Mouse (Mus musculus) midbrain, embryonic 16.5 days (tissue): ENCODE results near the gene Slc4a10. TPM values are rescaled to one million over a fixed set of nuclear protein-coding genes. Genes with fewer than 3 reads are reported as not detected.
"Not testable (repeated sequence)": the region's sequence is repeated elsewhere in the genome, so short reads cannot be mapped to it uniquely, and the experiment has no call there.

Experiments used
- ATAC-seq: fragments of 200-750 bp; cut with Nextera tagmentation; 2 replicates; pipeline ENCODE4 v1.8.0; 2017; ENCODE audit warnings: moderate TSS enrichment
- H3K27ac ChIP-seq: fragments of 300-500 bp; sonication (generic); 2 replicates; pipeline ENCODE4 v1.5.1; 2014; ENCODE audit warnings: mild to moderate bottlenecking, low read length, mixed read lengths
- H3K27me3 ChIP-seq: fragments of 300-500 bp; sonication (generic); 2 replicates; pipeline ENCODE4 v1.6.1; 2014; ENCODE audit warnings: low read depth, low read length, mixed read lengths; ENCODE audit not compliant: control insufficient read depth, insufficient read depth
- H3K36me3 ChIP-seq: fragments of 300-500 bp; sonication (generic); 2 replicates; pipeline ENCODE4 v1.6.1; 2014; ENCODE audit warnings: mild to moderate bottlenecking, low read length, moderate library complexity, mixed read lengths; ENCODE audit not compliant: control insufficient read depth, insufficient read depth
- H3K4me1 ChIP-seq: fragments of 300-500 bp; sonication (generic); 2 replicates; pipeline ENCODE4 v1.6.1; 2014; ENCODE audit warnings: mild to moderate bottlenecking, low read length, mixed read lengths; ENCODE audit not compliant: control insufficient read depth, insufficient read depth
- H3K4me2 ChIP-seq: fragments of 300-500 bp; sonication (generic); 2 replicates; pipeline ENCODE4 v1.6.1; 2014; ENCODE audit warnings: mild to moderate bottlenecking, low read length, mixed read lengths
- H3K4me3 ChIP-seq: fragments of 300-500 bp; sonication (generic); 2 replicates; pipeline ENCODE4 v1.5.1; 2014; ENCODE audit warnings: low read depth, mild to moderate bottlenecking, low read length, moderate library complexity, mixed read lengths
- H3K9ac ChIP-seq: fragments of 300-500 bp; sonication (generic); 2 replicates; pipeline ENCODE4 v1.6.1; 2014; ENCODE audit warnings: low read depth, low read length, mixed read lengths
- H3K9me3 ChIP-seq: fragments of 300-500 bp; sonication (generic); replicated peaks from 2 replicates; pipeline ENCODE4 v1.6.1; 2014; ENCODE audit warnings: mild to moderate bottlenecking, low read length, mixed read lengths; ENCODE audit not compliant: control insufficient read depth, poor library complexity, severe bottlenecking
- WGBS: fragments of 180-500 bp; shearing (Covaris S2); extraction: QIAGEN DNeasy Blood & Tissue Kit; methylation state at CpG from one replicate; pipeline ENCODE4 v1.1.7; 2014; 5-methylcytosine and 5-hydroxymethylcytosine counted together
- polyA plus RNA-seq: library from polyadenylated mRNA; unstranded; fragments of >200 nt; fragmentation: Nextera tagmentation; extraction: Ambion mirVana; gene quantifications from 2 replicates; pipeline ENCODE4 v1.2.1, GENCODE M21; 2015

Slc4a10 gene
- polyA plus RNA-seq = 25.1 and 28.9 TPM in 2 replicates

DNA sequence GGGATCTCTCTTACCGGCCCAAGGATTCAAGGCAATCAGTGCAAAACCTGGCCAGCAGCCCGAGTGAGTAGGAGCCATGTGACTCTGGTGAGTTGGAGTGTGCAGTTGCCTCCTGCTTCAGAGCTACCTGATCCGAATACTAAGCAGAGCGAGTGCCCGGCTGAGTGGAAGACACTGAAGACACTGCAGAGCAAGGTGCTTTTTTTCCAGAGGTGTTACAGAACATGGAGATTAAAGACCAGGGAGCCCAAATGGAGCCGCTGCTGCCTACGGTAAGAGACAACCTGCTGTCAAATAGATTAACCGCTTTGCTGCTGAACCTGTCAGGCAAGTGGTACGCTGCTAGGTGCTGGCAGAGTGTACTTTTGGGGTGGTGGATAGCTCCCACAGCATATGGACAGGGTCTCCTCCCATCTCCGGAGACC lies at the start of gene Slc4a10:
Gene Slc4a10 (plus strand): TSS at position 42 of the 425 bp plus-strand sequence.
- Histone ChIP-seq H3K27me3 (no peaks in the 10 kb centered on the region), H3K4me1 (0 out of 2 replicates have a peak, but pooled peaks cover 2% of the 10 kb centered on the region), H3K36me3 (no peaks in the 10 kb centered on the region), H3K27ac (peak within 1 kb of the TSS; percentile 96), H3K4me2 (peak within 1 kb of the TSS; percentile 62), H3K4me3 (peak within 1 kb of the TSS; percentile 59), H3K9me3 (no peaks in the 10 kb centered on the region), H3K9ac (peak within 1 kb of the TSS; percentile 85)
- peak; percentile 83 for ATAC-seq
- WGBS = 9% methylated on average over 10 of the region's 10 CpGs

- H3K4me3 ChIP-seq, H3K9me3 ChIP-seq, H3K36me3 ChIP-seq, H3K27me3 ChIP-seq, H3K27ac ChIP-seq, ATAC-seq, H3K4me1 ChIP-seq, H3K4me2 ChIP-seq, H3K9ac ChIP-seq: not testable (repeated sequence)
- 92% methylated on average over 6 of the region's 6 CpGs for WGBS
Measured at GRCm38 (mm10) chr2:62001251-62001650, 45.0 kb upstream of the Slc4a10 start.

DNA sequence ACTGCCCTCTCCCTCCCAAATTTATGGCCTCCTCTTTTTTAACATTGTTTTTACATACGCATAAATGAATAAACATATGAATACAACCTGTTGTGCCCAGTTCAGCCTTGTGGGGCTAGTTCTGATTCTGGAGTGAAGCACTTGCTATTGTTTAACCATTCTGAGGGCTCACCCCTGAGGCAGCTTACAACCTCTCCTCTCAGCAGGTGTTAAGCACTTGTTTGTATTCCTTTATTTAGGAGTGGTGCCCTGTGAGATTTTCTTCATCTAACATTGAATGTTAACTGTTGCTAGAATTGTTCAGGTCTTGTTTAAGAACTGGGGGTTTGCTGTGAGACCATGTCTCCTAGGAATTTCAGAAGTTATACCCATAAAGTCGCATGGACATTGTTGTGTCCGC lies 28.1 kb upstream of the Slc4a10 start:
- Histone ChIP-seq H3K27me3 (no peaks in the 10 kb centered on the region), H3K27ac (no peak overlapping the region), H3K4me1 (no peaks in the 10 kb centered on the region), H3K36me3 (no peaks in the 10 kb centered on the region), H3K4me2 (no peak overlapping the region), H3K9me3 (no peaks in the 10 kb centered on the region), H3K4me3 (no peak overlapping the region), H3K9ac (no peak overlapping the region)
- ATAC-seq = no peak
- WGBS = 55% methylated on average over 3 of the region's 3 CpGs

GRCm38 (mm10) chr2:62046861-62047503 lies 720 bp downstream of the Slc4a10 start:
- Histone ChIP-seq H3K36me3 (no peaks in the 10 kb centered on the region), H3K9me3 (no peaks in the 10 kb centered on the region), H3K4me1 (0 out of 2 replicates have a peak, but pooled peaks cover 2% of the 10 kb centered on the region), H3K27me3 (no peaks in the 10 kb centered on the region), H3K9ac (peak overlapping the region; percentile 85), H3K4me2 (peak overlapping the region; percentile 62), H3K4me3 (peak overlapping the region; percentile 59), H3K27ac (peak overlapping the region; percentile 96)
- peak; percentile 53 for ATAC-seq
- WGBS = 3% methylated on average over 10 of the region's 10 CpGs

DNA sequence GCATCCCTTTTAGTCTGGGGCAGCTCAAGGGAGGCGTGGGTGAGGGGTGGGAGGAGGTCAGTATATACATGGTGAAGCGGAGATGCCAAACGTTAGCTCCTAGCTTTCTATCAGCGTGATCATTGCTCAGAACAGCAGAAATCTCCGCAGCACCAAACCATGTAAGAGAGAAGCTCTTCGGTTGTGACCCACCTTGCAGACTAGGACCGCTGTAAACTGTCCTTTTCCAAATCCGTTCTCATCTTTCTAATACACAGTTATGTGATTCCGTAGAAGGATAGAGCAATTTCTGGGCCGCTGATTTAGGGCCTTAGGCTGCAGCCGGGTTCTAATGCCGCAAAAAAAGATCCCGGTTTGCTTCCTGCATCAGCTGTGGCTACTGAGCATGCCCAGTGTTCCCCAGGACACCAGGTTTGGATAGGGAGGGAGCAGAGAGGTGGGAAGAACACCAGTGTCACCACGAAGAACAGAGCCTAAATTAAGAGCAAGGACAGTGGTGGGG lies 1.3 kb downstream of the Slc4a10 start:
- peak; percentile 97 for ATAC-seq
- peak overlapping the region; percentile 59 for H3K4me3 ChIP-seq

GRCm38 (mm10) chr2:62048116-62048515 lies 1.9 kb downstream of the Slc4a10 start:
- Histone ChIP-seq H3K4me1 (0 out of 2 replicates have a peak, but pooled peaks cover 2% of the 10 kb centered on the region), H3K36me3 (no peaks in the 10 kb centered on the region), H3K27ac (peak overlapping the region; percentile 96), H3K27me3 (no peaks in the 10 kb centered on the region), H3K9me3 (no peaks in the 10 kb centered on the region), H3K4me2 (peak overlapping the region; percentile 62), H3K4me3 (peak overlapping the region; percentile 59), H3K9ac (peak overlapping the region; percentile 85)
- ATAC-seq = peak; percentile 59
- WGBS = 6% methylated on average over 3 of the region's 3 CpGs

More for the DNA sequence above, 1.3 kb downstream of the Slc4a10 start:
- H3K36me3 ChIP-seq = no peaks in the 10 kb centered on the region
- H3K27ac ChIP-seq = peak overlapping the region; percentile 96
- no peaks in the 10 kb centered on the region for H3K9me3 ChIP-seq
- no peaks in the 10 kb centered on the region for H3K27me3 ChIP-seq
- peak overlapping the region; percentile 62 for H3K4me2 ChIP-seq
- WGBS = under 1% methylated on average over 14 of the region's 14 CpGs
- peak overlapping the region; percentile 85 for H3K9ac ChIP-seq
- 0 out of 2 replicates have a peak, but pooled peaks cover 2% of the 10 kb centered on the region for H3K4me1 ChIP-seq

GRCm38 (mm10) chr2:62076512-62076911 lies 30.2 kb downstream of the Slc4a10 start:
- no peak overlapping the region for H3K27ac ChIP-seq
- no peak overlapping the region for H3K4me3 ChIP-seq
- H3K27me3 ChIP-seq = no peaks in the 10 kb centered on the region
- no peak for ATAC-seq
- H3K4me2 ChIP-seq = no peak overlapping the region
- H3K36me3 ChIP-seq = no peaks in the 10 kb centered on the region
- H3K9ac ChIP-seq = no peak overlapping the region
- no peaks in the 10 kb centered on the region for H3K4me1 ChIP-seq
- H3K9me3 ChIP-seq = no peaks in the 10 kb centered on the region

GRCm38 (mm10) chr2:62087566-62087965 lies 41.3 kb downstream of the Slc4a10 start:
- H3K4me2 ChIP-seq = no peak overlapping the region
- no peak overlapping the region for H3K9ac ChIP-seq
- H3K9me3 ChIP-seq = no peaks in the 10 kb centered on the region
- ATAC-seq = no peak
- no peaks in the 10 kb centered on the region for H3K27me3 ChIP-seq
- H3K4me1 ChIP-seq = no peaks in the 10 kb centered on the region
- H3K36me3 ChIP-seq = no peaks in the 10 kb centered on the region
- no peak overlapping the region for H3K4me3 ChIP-seq
- WGBS = 72% methylated on average over 3 of the region's 3 CpGs
- H3K27ac ChIP-seq = no peak overlapping the region

GRCm38 (mm10) chr2:62088715-62089114 lies 42.5 kb downstream of the Slc4a10 start:
- 0 out of 2 replicates have a peak, but pooled peaks have one; percentile 50 for ATAC-seq
- no peak overlapping the region for H3K9ac ChIP-seq
- H3K4me2 ChIP-seq = peak overlapping the region; percentile 48
- no peak overlapping the region for H3K27ac ChIP-seq
- H3K9me3 ChIP-seq = no peaks in the 10 kb centered on the region
- H3K36me3 ChIP-seq = no peaks in the 10 kb centered on the region
- peak overlapping the region; percentile 22 for H3K4me3 ChIP-seq
- H3K27me3 ChIP-seq = no peaks in the 10 kb centered on the region
- no peaks in the 10 kb centered on the region for H3K4me1 ChIP-seq
- WGBS = 30% methylated on average over 8 of the region's 8 CpGs
